Mouse (Mus musculus) right cerebral cortex, postnatal 4 days (tissue): Measurements from ENCODE around the gene Kcna3.

Experiments
- DNase-seq: peaks from one replicate; pipeline ENCODE4 v3.0.0-alpha.2; 2022

Gene Kcna3

GRCm38 (mm10) chr3:107065510-107066095 lies 29.6 kb downstream of the Kcna3 start:
- DNase-seq: peak; percentile 29

- no peak for DNase-seq
These were observed 30.3 kb downstream of the Kcna3 start for GRCm38 (mm10) chr3:107066165-107066850.

GRCm38 (mm10) chr3:107067245-107067644 lies 31.3 kb downstream of the Kcna3 start:
- DNase-seq: no peak

- DNase-seq: no peak
These were observed 37.9 kb downstream of the Kcna3 start for GRCm38 (mm10) chr3:107073863-107074262.

- no peak for DNase-seq
These were observed 39.7 kb downstream of the Kcna3 start for GRCm38 (mm10) chr3:107075705-107076104.

GRCm38 (mm10) chr3:107076658-107077057 lies 40.7 kb downstream of the Kcna3 start:
- no peak for DNase-seq

GRCm38 (mm10) chr3:107077101-107077500 lies 41.1 kb downstream of the Kcna3 start:
- no peak for DNase-seq

GRCm38 (mm10) chr3:107080803-107081202 lies 44.8 kb downstream of the Kcna3 start:
- no peak for DNase-seq

GRCm38 (mm10) chr3:107081227-107081626 lies 45.3 kb downstream of the Kcna3 start:
- no peak for DNase-seq

- no peak for DNase-seq
These were observed 48.6 kb downstream of the Kcna3 start for GRCm38 (mm10) chr3:107084586-107084985.

- no peak for DNase-seq
These were observed 51.4 kb downstream of the Kcna3 start for GRCm38 (mm10) chr3:107087410-107087809.
